Mouse (Mus musculus): Measurements from ENCODE around the gene Hoxd12.

The Hoxd12 gene

GRCm38 (mm10) chr2:74674881-74675665 is at the start of gene Hoxd12:
TSS of gene Hoxd12 (plus strand) at chr2:74675013.
- DNase-seq (ENCODE audit: low spot score in 2 of 2), result no peak

- DNase-seq (ENCODE audit: low spot score in 2 of 2), result no peak
Observed at GRCm38 (mm10) chr2:74635412-74635811, 39.4 kb upstream of the Hoxd12 start.

- DNase-seq (ENCODE audit: low spot score in 2 of 2), result no peak
Observed at GRCm38 (mm10) chr2:74642431-74642830, 32.4 kb upstream of the Hoxd12 start.

GRCm38 (mm10) chr2:74645631-74646030 is 29.2 kb upstream of the Hoxd12 start:
- no peak for DNase-seq (ENCODE audit: low spot score in 2 of 2)

GRCm38 (mm10) chr2:74647082-74647864 is 27.5 kb upstream of the Hoxd12 start:
- no peak for DNase-seq (ENCODE audit: low spot score in 2 of 2)

- DNase-seq (ENCODE audit: low spot score in 2 of 2), result no peak
Observed at GRCm38 (mm10) chr2:74652996-74653340, 21.8 kb upstream of the Hoxd12 start.

- no peak for DNase-seq (ENCODE audit: low spot score in 2 of 2)
Observed at GRCm38 (mm10) chr2:74653781-74654535, 20.9 kb upstream of the Hoxd12 start.

GRCm38 (mm10) chr2:74654743-74655419 is 19.9 kb upstream of the Hoxd12 start:
- no peak for DNase-seq (ENCODE audit: low spot score in 2 of 2)

GRCm38 (mm10) chr2:74655420-74655781 is 19.4 kb upstream of the Hoxd12 start:
- no peak for DNase-seq (ENCODE audit: low spot score in 2 of 2)

GRCm38 (mm10) chr2:74655821-74656631 is 18.8 kb upstream of the Hoxd12 start:
- no peak for DNase-seq (ENCODE audit: low spot score in 2 of 2)

GRCm38 (mm10) chr2:74656632-74657021 is 18.2 kb upstream of the Hoxd12 start:
- DNase-seq (ENCODE audit: low spot score in 2 of 2), result no peak

GRCm38 (mm10) chr2:74657251-74658023 is 17.4 kb upstream of the Hoxd12 start:
- DNase-seq (ENCODE audit: low spot score in 2 of 2), result no peak

GRCm38 (mm10) chr2:74658024-74658666 is 16.7 kb upstream of the Hoxd12 start:
- DNase-seq (ENCODE audit: low spot score in 2 of 2), result no peak

GRCm38 (mm10) chr2:74658667-74659371 is 16.0 kb upstream of the Hoxd12 start:
- no peak for DNase-seq (ENCODE audit: low spot score in 2 of 2)

GRCm38 (mm10) chr2:74659507-74660005 is 15.3 kb upstream of the Hoxd12 start, which contains the start of gene Evx2:
TSS of gene Evx2 (minus strand) at chr2:74659557.
- no peak for DNase-seq (ENCODE audit: low spot score in 2 of 2)

GRCm38 (mm10) chr2:74660421-74661375 is 14.1 kb upstream of the Hoxd12 start:
- no peak for DNase-seq (ENCODE audit: low spot score in 2 of 2)

GRCm38 (mm10) chr2:74661685-74662084 is 13.1 kb upstream of the Hoxd12 start:
- DNase-seq (ENCODE audit: low spot score in 2 of 2), result no peak

All from spleen, postnatal 36 days (tissue).